Mouse (Mus musculus): ENCODE data around the gene Inka2. TPM values are rescaled to one million over a fixed set of nuclear protein-coding genes. Genes with fewer than 3 reads are reported as not detected.

The Inka2 gene
- polyA plus RNA-seq, 1 experiment = 0.30 TPM

GRCm38 (mm10) chr3:105669776-105670175 lies 34.6 kb upstream of the Inka2 start:
- no peak for TF ChIP-seq POLR2A (IDR thresholded peaks at IDR 0.05; ENCODE audit: control insufficient read depth, low read depth, low read length)
- TF ChIP-seq CTCF (IDR thresholded peaks at IDR 0.05; ENCODE audit: control insufficient read depth, insufficient read depth, insufficient replicate concordance, low read depth, low read length) = no peak
- H3K27ac ChIP-seq (ENCODE audit: control insufficient read depth, insufficient read depth, low read depth, low read length) = no peak overlapping the region
- H3K4me1 ChIP-seq (ENCODE audit: control insufficient read depth, insufficient read depth, low read length) = peaks cover 3% of the 10 kb centered on the region
- no peaks in the 10 kb centered on the region for H3K27me3 ChIP-seq (ENCODE audit: control insufficient read depth, insufficient read depth, low read length)
- H3K36me3 ChIP-seq (ENCODE audit: control insufficient read depth, insufficient read depth, low read length) = no peaks in the 10 kb centered on the region
- H3K4me3 ChIP-seq (ENCODE audit: control insufficient read depth, low read depth, low read length) = no peak overlapping the region

GRCm38 (mm10) chr3:105670801-105671200 lies 33.6 kb upstream of the Inka2 start:
- TF ChIP-seq CTCF (IDR thresholded peaks at IDR 0.05; ENCODE audit: control insufficient read depth, insufficient read depth, insufficient replicate concordance, low read depth, low read length) = no peak
- no peak for TF ChIP-seq POLR2A (IDR thresholded peaks at IDR 0.05; ENCODE audit: control insufficient read depth, low read depth, low read length)
- Histone ChIP-seq H3K27ac (ENCODE audit: control insufficient read depth, insufficient read depth, low read depth, low read length) (no peak overlapping the region), H3K27me3 (ENCODE audit: control insufficient read depth, insufficient read depth, low read length) (no peaks in the 10 kb centered on the region), H3K36me3 (ENCODE audit: control insufficient read depth, insufficient read depth, low read length) (no peaks in the 10 kb centered on the region), H3K4me1 (ENCODE audit: control insufficient read depth, insufficient read depth, low read length) (peaks cover 3% of the 10 kb centered on the region), H3K4me3 (ENCODE audit: control insufficient read depth, low read depth, low read length) (no peak overlapping the region)

GRCm38 (mm10) chr3:105674595-105675218 lies 29.7 kb upstream of the Inka2 start:
- Histone ChIP-seq H3K36me3 (ENCODE audit: control insufficient read depth, insufficient read depth, low read length) (peaks cover 1% of the 10 kb centered on the region; the same call in 1 of the 2 replicates), H3K4me1 (ENCODE audit: control insufficient read depth, insufficient read depth, low read length) (no peaks in the 10 kb centered on the region), H3K4me3 (ENCODE audit: control insufficient read depth, low read depth, low read length) (no peak overlapping the region), H3K27ac (ENCODE audit: control insufficient read depth, insufficient read depth, low read depth, low read length) (no peak overlapping the region), H3K27me3 (ENCODE audit: control insufficient read depth, insufficient read depth, low read length) (no peaks in the 10 kb centered on the region)
- TF ChIP-seq CTCF (IDR thresholded peaks at IDR 0.05; ENCODE audit: control insufficient read depth, insufficient read depth, insufficient replicate concordance, low read depth, low read length) = peak; percentile 32; the same call in 1 of the 2 replicates
- TF ChIP-seq POLR2A (IDR thresholded peaks at IDR 0.05; ENCODE audit: control insufficient read depth, low read depth, low read length) = no peak

GRCm38 (mm10) chr3:105675932-105676331 lies 28.5 kb upstream of the Inka2 start:
- H3K36me3 ChIP-seq (ENCODE audit: control insufficient read depth, insufficient read depth, low read length) = peaks cover 1% of the 10 kb centered on the region; the same call in 1 of the 2 replicates
- TF ChIP-seq POLR2A (IDR thresholded peaks at IDR 0.05; ENCODE audit: control insufficient read depth, low read depth, low read length) (no peak), CTCF (IDR thresholded peaks at IDR 0.05; ENCODE audit: control insufficient read depth, insufficient read depth, insufficient replicate concordance, low read depth, low read length) (no peak)
- H3K27ac ChIP-seq (ENCODE audit: control insufficient read depth, insufficient read depth, low read depth, low read length) = no peak overlapping the region
- no peaks in the 10 kb centered on the region for H3K4me1 ChIP-seq (ENCODE audit: control insufficient read depth, insufficient read depth, low read length)
- H3K4me3 ChIP-seq (ENCODE audit: control insufficient read depth, low read depth, low read length) = no peak overlapping the region
- no peaks in the 10 kb centered on the region for H3K27me3 ChIP-seq (ENCODE audit: control insufficient read depth, insufficient read depth, low read length)

- peaks cover 1% of the 10 kb centered on the region; the same call in 1 of the 2 replicates for H3K36me3 ChIP-seq (ENCODE audit: control insufficient read depth, insufficient read depth, low read length)
- H3K4me3 ChIP-seq (ENCODE audit: control insufficient read depth, low read depth, low read length) = no peak overlapping the region
- H3K4me1 ChIP-seq (ENCODE audit: control insufficient read depth, insufficient read depth, low read length) = no peaks in the 10 kb centered on the region
- no peak for TF ChIP-seq POLR2A (IDR thresholded peaks at IDR 0.05; ENCODE audit: control insufficient read depth, low read depth, low read length)
- TF ChIP-seq CTCF (IDR thresholded peaks at IDR 0.05; ENCODE audit: control insufficient read depth, insufficient read depth, insufficient replicate concordance, low read depth, low read length) = no peak
- no peak overlapping the region for H3K27ac ChIP-seq (ENCODE audit: control insufficient read depth, insufficient read depth, low read depth, low read length)
- no peaks in the 10 kb centered on the region for H3K27me3 ChIP-seq (ENCODE audit: control insufficient read depth, insufficient read depth, low read length)
Measured at GRCm38 (mm10) chr3:105680346-105680745, 24.1 kb upstream of the Inka2 start.

- no peaks in the 10 kb centered on the region; the same call in 1 of the 2 replicates for H3K36me3 ChIP-seq (ENCODE audit: control insufficient read depth, insufficient read depth, low read length)
- peaks cover 5% of the 10 kb centered on the region; the same call in 1 of the 2 replicates for H3K4me1 ChIP-seq (ENCODE audit: control insufficient read depth, insufficient read depth, low read length)
- H3K27ac ChIP-seq (ENCODE audit: control insufficient read depth, insufficient read depth, low read depth, low read length) = peak overlapping the region; percentile 91
- H3K4me3 ChIP-seq (ENCODE audit: control insufficient read depth, low read depth, low read length) = peak overlapping the region; percentile 93
- H3K27me3 ChIP-seq (ENCODE audit: control insufficient read depth, insufficient read depth, low read length) = no peaks in the 10 kb centered on the region
- no peak for TF ChIP-seq CTCF (IDR thresholded peaks at IDR 0.05; ENCODE audit: control insufficient read depth, insufficient read depth, insufficient replicate concordance, low read depth, low read length)
- no peak for TF ChIP-seq POLR2A (IDR thresholded peaks at IDR 0.05; ENCODE audit: control insufficient read depth, low read depth, low read length)
Measured at GRCm38 (mm10) chr3:105686394-105687323, 17.7 kb upstream of the Inka2 start.

All from testis, adult 2 months (tissue).